Mouse (Mus musculus) stomach, embryonic 16.5 days (tissue): Measurements from ENCODE around the gene Eif4a1. TPM values are rescaled to one million over a fixed set of nuclear protein-coding genes. Genes with fewer than 3 reads are reported as not detected.

Experiments
- ATAC-seq: fragments of 200-750 bp; cut with Nextera tagmentation; 2 replicates; pipeline ENCODE4 v1.8.0; 2017; ENCODE audit warnings: moderate number of reproducible peaks, moderate TSS enrichment; ENCODE audit not compliant: insufficient read depth, low FRiP score
- H3K27ac ChIP-seq: fragments of 300-500 bp; sonication (generic); 2 replicates; pipeline ENCODE4 v1.5.1; 2014; ENCODE audit warnings: low read length
- H3K27me3 ChIP-seq: fragments of 300-500 bp; sonication (generic); 2 replicates; pipeline ENCODE4 v1.6.1; 2014; ENCODE audit warnings: low read length, control low read depth, mixed read lengths; ENCODE audit not compliant: control insufficient read depth, insufficient read depth
- H3K36me3 ChIP-seq: fragments of 300-500 bp; sonication (generic); 2 replicates; pipeline ENCODE4 v1.6.1; 2014; ENCODE audit warnings: low read length; ENCODE audit not compliant: control insufficient read depth, insufficient read depth
- H3K4me1 ChIP-seq: fragments of 300-500 bp; sonication (generic); 2 replicates; pipeline ENCODE4 v1.6.1; 2014; ENCODE audit warnings: low read length, control low read depth, mixed read lengths; ENCODE audit not compliant: control insufficient read depth, insufficient read depth
- H3K4me2 ChIP-seq: fragments of 300-500 bp; sonication (generic); 2 replicates; pipeline ENCODE4 v1.6.1; 2014; ENCODE audit warnings: low read depth, low read length, mixed read lengths
- H3K4me3 ChIP-seq: fragments of 300-500 bp; sonication (generic); replicated peaks from 2 replicates; pipeline ENCODE4 v1.5.1; 2014; ENCODE audit warnings: mild to moderate bottlenecking, low read length
- H3K9ac ChIP-seq: fragments of 300-500 bp; sonication (generic); 2 replicates; pipeline ENCODE4 v1.6.1; 2014; ENCODE audit warnings: low read length
- H3K9me3 ChIP-seq: fragments of 300-500 bp; sonication (generic); replicated peaks from 2 replicates; pipeline ENCODE4 v1.6.1; 2016; ENCODE audit warnings: low read length, control low read depth; ENCODE audit not compliant: control insufficient read depth
- WGBS: fragments of 180-500 bp; shearing (Covaris S2); extraction: QIAGEN DNeasy Blood & Tissue Kit; methylation state at CpG from one replicate; pipeline ENCODE4 v1.1.7; 2014; 5-methylcytosine and 5-hydroxymethylcytosine counted together
- polyA plus RNA-seq: library from polyadenylated mRNA; unstranded; fragments of >200 nt; fragmentation: Nextera tagmentation; extraction: Ambion mirVana; gene quantifications from 2 replicates; pipeline ENCODE4 v1.2.1, GENCODE M21; 2015

The Eif4a1 gene
- polyA plus RNA-seq, 1 experiment from 2014 or later, result 462 TPM

- H3K4me3 ChIP-seq, result no peak overlapping the region
- no peaks in the 10 kb centered on the region for H3K9me3 ChIP-seq
- H3K9ac ChIP-seq, result no peak overlapping the region
- no peak overlapping the region for H3K27ac ChIP-seq
- no peaks in the 10 kb centered on the region for H3K27me3 ChIP-seq
- H3K4me1 ChIP-seq, result peaks cover 16% of the 10 kb centered on the region; the same call in 1 of the 2 replicates
- H3K4me2 ChIP-seq, result no peak overlapping the region
- H3K36me3 ChIP-seq, result no peaks in the 10 kb centered on the region
- WGBS, result 69% methylated on average over 6 of the region's 6 CpGs
- no peak for ATAC-seq
Observed at GRCm38 (mm10) chr11:69692863-69693262, 20.6 kb upstream of the Eif4a1 start.

- Histone ChIP-seq H3K4me3 (no peak overlapping the region), H3K4me1 (peaks cover 16% of the 10 kb centered on the region; the same call in 1 of the 2 replicates), H3K27me3 (no peaks in the 10 kb centered on the region), H3K4me2 (no peak overlapping the region), H3K27ac (no peak overlapping the region), H3K9me3 (no peaks in the 10 kb centered on the region), H3K36me3 (no peaks in the 10 kb centered on the region), H3K9ac (no peak overlapping the region)
- no peak for ATAC-seq
- 68% methylated on average over 9 of the region's 9 CpGs for WGBS
Observed at GRCm38 (mm10) chr11:69692196-69692811, 20.1 kb upstream of the Eif4a1 start.

- Histone ChIP-seq H3K4me1 (peaks cover 28% of the 10 kb centered on the region), H3K9ac (no peak overlapping the region), H3K9me3 (no peaks in the 10 kb centered on the region), H3K4me2 (no peak overlapping the region), H3K4me3 (no peak overlapping the region), H3K27me3 (no peaks in the 10 kb centered on the region), H3K36me3 (no peaks in the 10 kb centered on the region), H3K27ac (no peak overlapping the region)
- ATAC-seq, result no peak
- WGBS, result 93% methylated on average over 1 of the region's 1 CpGs
Observed at GRCm38 (mm10) chr11:69689891-69690290, 17.7 kb upstream of the Eif4a1 start.

GRCm38 (mm10) chr11:69687061-69687460, 14.8 kb upstream of the Eif4a1 start:
- WGBS, result 45% methylated on average over 5 of the region's 5 CpGs
- H3K36me3 ChIP-seq, result no peaks in the 10 kb centered on the region
- peak overlapping the region; percentile 89; the same call in 1 of the 2 replicates for H3K27ac ChIP-seq
- H3K4me2 ChIP-seq, result peak overlapping the region; percentile 17; the same call in 1 of the 2 replicates
- H3K9ac ChIP-seq, result peak overlapping the region; percentile 36; the same call in 1 of the 2 replicates
- ATAC-seq, result no peak
- no peaks in the 10 kb centered on the region for H3K9me3 ChIP-seq
- no peak overlapping the region for H3K4me3 ChIP-seq
- H3K27me3 ChIP-seq, result no peaks in the 10 kb centered on the region
- H3K4me1 ChIP-seq, result peaks cover 30% of the 10 kb centered on the region

- Histone ChIP-seq H3K9me3 (no peaks in the 10 kb centered on the region), H3K27ac (peak overlapping the region; percentile 89), H3K4me2 (no peak overlapping the region), H3K9ac (peak overlapping the region; percentile 36; the same call in 1 of the 2 replicates), H3K4me1 (peaks cover 30% of the 10 kb centered on the region), H3K4me3 (no peak overlapping the region), H3K36me3 (no peaks in the 10 kb centered on the region), H3K27me3 (no peaks in the 10 kb centered on the region)
- no peak for ATAC-seq
- 12% methylated on average over 4 of the region's 4 CpGs for WGBS
Observed at GRCm38 (mm10) chr11:69686377-69686776, 14.2 kb upstream of the Eif4a1 start.

- peak within 1 kb of the TSS; percentile 89 for H3K27ac ChIP-seq
- no peak for ATAC-seq
- H3K36me3 ChIP-seq, result no peaks in the 10 kb centered on the region
Observed at GRCm38 (mm10) chr11:69685526-69686148, 13.4 kb upstream of the Eif4a1 start, which contains the start of gene Tnfsf13. Gene Tnfsf13 (minus strand): TSS chr11:69685784.

GRCm38 (mm10) chr11:69684936-69685335, 12.7 kb upstream of the Eif4a1 start:
- Histone ChIP-seq H3K4me2 (no peak overlapping the region), H3K27ac (peak overlapping the region; percentile 89), H3K9ac (0 out of 2 replicates have a peak overlapping the region, but pooled peaks have one; percentile 38), H3K4me3 (no peak overlapping the region), H3K36me3 (no peaks in the 10 kb centered on the region), H3K4me1 (peaks cover 39% of the 10 kb centered on the region), H3K27me3 (no peaks in the 10 kb centered on the region), H3K9me3 (no peaks in the 10 kb centered on the region)
- no peak for ATAC-seq
- WGBS, result 85% methylated on average over 6 of the region's 6 CpGs

More at GRCm38 (mm10) chr11:69685526-69686148, 13.4 kb upstream of the Eif4a1 start, which contains the start of gene Tnfsf13:
- 58% methylated on average over 10 of the region's 10 CpGs for WGBS
- no peaks in the 10 kb centered on the region for H3K27me3 ChIP-seq
- peaks cover 35% of the 10 kb centered on the region for H3K4me1 ChIP-seq
- H3K9me3 ChIP-seq, result no peaks in the 10 kb centered on the region
- peak within 1 kb of the TSS; percentile 60 for H3K9ac ChIP-seq
- peak within 1 kb of the TSS; percentile 20; the same call in 1 of the 2 replicates for H3K4me2 ChIP-seq
- H3K4me3 ChIP-seq, result no peak within 1 kb of the TSS

- Histone ChIP-seq H3K27ac (no peak overlapping the region), H3K4me3 (no peak overlapping the region), H3K9ac (0 out of 2 replicates have a peak overlapping the region, but pooled peaks have one; percentile 7), H3K4me1 (peaks cover 39% of the 10 kb centered on the region), H3K9me3 (no peaks in the 10 kb centered on the region), H3K36me3 (no peaks in the 10 kb centered on the region), H3K27me3 (no peaks in the 10 kb centered on the region), H3K4me2 (no peak overlapping the region)
- WGBS, result 81% methylated on average over 12 of the region's 12 CpGs
- no peak for ATAC-seq
Observed at GRCm38 (mm10) chr11:69684128-69684745, 12.0 kb upstream of the Eif4a1 start.

- Histone ChIP-seq H3K4me2 (no peak overlapping the region; the same call in 1 of the 2 replicates), H3K9me3 (no peaks in the 10 kb centered on the region), H3K36me3 (no peaks in the 10 kb centered on the region), H3K27me3 (no peaks in the 10 kb centered on the region), H3K9ac (peak overlapping the region; percentile 37; the same call in 1 of the 2 replicates), H3K4me3 (no peak overlapping the region), H3K4me1 (peaks cover 39% of the 10 kb centered on the region), H3K27ac (0 out of 2 replicates have a peak overlapping the region, but pooled peaks have one; percentile 57)
- WGBS, result 75% methylated on average over 7 of the region's 7 CpGs
- ATAC-seq, result no peak
Observed at GRCm38 (mm10) chr11:69683576-69683975, 11.4 kb upstream of the Eif4a1 start.
